Mouse (Mus musculus): ENCODE data around the gene Bglap. TPM values are rescaled to one million over a fixed set of nuclear protein-coding genes. Genes with fewer than 3 reads are reported as not detected.
"Not testable (repeated sequence)": the region's sequence is repeated elsewhere in the genome, so short reads cannot be mapped to it uniquely, and the experiment has no call there.

Gene Bglap
- polyA plus RNA-seq, 1 experiment = not detected

GRCm38 (mm10) chr3:88403522-88404230 is 19.4 kb upstream of the Bglap start:
- WGBS = 92% methylated on average over 10 of the region's 10 CpGs
- Histone ChIP-seq H3K4me3 (ENCODE audit: insufficient read depth, low read depth, low read length) (no peak overlapping the region), H3K4me1 (ENCODE audit: control insufficient read depth, insufficient read depth, low read length) (no peaks in the 10 kb centered on the region), H3K27ac (ENCODE audit: insufficient read depth, low read depth, low read length) (no peak overlapping the region)
- no peak for TF ChIP-seq CTCF (IDR thresholded peaks at IDR 0.05; ENCODE audit: insufficient read depth, low read depth, low read length)

- no peak overlapping the region for H3K27ac ChIP-seq (ENCODE audit: insufficient read depth, low read depth, low read length)
- peaks cover 7% of the 10 kb centered on the region; the same call in 1 of the 2 replicates for H3K4me1 ChIP-seq (ENCODE audit: control insufficient read depth, insufficient read depth, low read length)
- TF ChIP-seq CTCF (IDR thresholded peaks at IDR 0.05; ENCODE audit: insufficient read depth, low read depth, low read length) (no peak), POLR2A (IDR thresholded peaks at IDR 0.05; ENCODE audit: insufficient read depth, low read depth, low read length) (no peak)
- no peak overlapping the region for H3K4me3 ChIP-seq (ENCODE audit: insufficient read depth, low read depth, low read length)
- WGBS = 65% methylated on average over 2 of the region's 2 CpGs
Observed at GRCm38 (mm10) chr3:88398666-88399065, 14.4 kb upstream of the Bglap start.

- Histone ChIP-seq H3K27ac (ENCODE audit: insufficient read depth, low read depth, low read length) (no peak overlapping the region), H3K4me1 (ENCODE audit: control insufficient read depth, insufficient read depth, low read length) (peaks cover 7% of the 10 kb centered on the region; the same call in 1 of the 2 replicates), H3K4me3 (ENCODE audit: insufficient read depth, low read depth, low read length) (no peak overlapping the region)
- WGBS = 91% methylated on average over 8 of the region's 8 CpGs
- TF ChIP-seq POLR2A (IDR thresholded peaks at IDR 0.05; ENCODE audit: insufficient read depth, low read depth, low read length) (no peak), CTCF (IDR thresholded peaks at IDR 0.05; ENCODE audit: insufficient read depth, low read depth, low read length) (no peak)
Observed at GRCm38 (mm10) chr3:88395742-88396141, 11.5 kb upstream of the Bglap start.

GRCm38 (mm10) chr3:88395288-88395687 is 11.0 kb upstream of the Bglap start:
- no peak for TF ChIP-seq CTCF (IDR thresholded peaks at IDR 0.05; ENCODE audit: insufficient read depth, low read depth, low read length)
- no peak for TF ChIP-seq POLR2A (IDR thresholded peaks at IDR 0.05; ENCODE audit: insufficient read depth, low read depth, low read length)
- no peak overlapping the region for H3K27ac ChIP-seq (ENCODE audit: insufficient read depth, low read depth, low read length)
- no peak overlapping the region for H3K4me3 ChIP-seq (ENCODE audit: insufficient read depth, low read depth, low read length)
- peaks cover 7% of the 10 kb centered on the region; the same call in 1 of the 2 replicates for H3K4me1 ChIP-seq (ENCODE audit: control insufficient read depth, insufficient read depth, low read length)
- 95% methylated on average over 6 of the region's 6 CpGs for WGBS

- no peak for TF ChIP-seq POLR2A (IDR thresholded peaks at IDR 0.05; ENCODE audit: insufficient read depth, low read depth, low read length)
- no peak for TF ChIP-seq CTCF (IDR thresholded peaks at IDR 0.05; ENCODE audit: insufficient read depth, low read depth, low read length)
- no peak overlapping the region for H3K27ac ChIP-seq (ENCODE audit: insufficient read depth, low read depth, low read length)
- peaks cover 7% of the 10 kb centered on the region; the same call in 1 of the 2 replicates for H3K4me1 ChIP-seq (ENCODE audit: control insufficient read depth, insufficient read depth, low read length)
- WGBS = 78% methylated on average over 9 of the region's 9 CpGs
- no peak overlapping the region for H3K4me3 ChIP-seq (ENCODE audit: insufficient read depth, low read depth, low read length)
Observed at GRCm38 (mm10) chr3:88393776-88394375, 9.6 kb upstream of the Bglap start.

GRCm38 (mm10) chr3:88382383-88382782 is 1.9 kb downstream of the Bglap start:
- not testable (repeated sequence) for H3K4me3 ChIP-seq (ENCODE audit: insufficient read depth, low read depth, low read length)
- WGBS = 55% methylated on average over 3 of the region's 7 CpGs
- peaks cover 13% of the 10 kb centered on the region for H3K4me1 ChIP-seq (ENCODE audit: control insufficient read depth, insufficient read depth, low read length)

GRCm38 (mm10) chr3:88381389-88382315 is 2.6 kb downstream of the Bglap start:
- Histone ChIP-seq H3K27ac (ENCODE audit: insufficient read depth, low read depth, low read length) (peak overlapping the region; percentile 94), H3K4me1 (ENCODE audit: control insufficient read depth, insufficient read depth, low read length) (peaks cover 19% of the 10 kb centered on the region), H3K4me3 (ENCODE audit: insufficient read depth, low read depth, low read length) (peak overlapping the region; percentile 44)
- 6% methylated on average over 22 of the region's 22 CpGs for WGBS

More at GRCm38 (mm10) chr3:88382383-88382782, 1.9 kb downstream of the Bglap start:
- H3K27ac ChIP-seq (ENCODE audit: insufficient read depth, low read depth, low read length) = 0 out of 2 replicates have a peak overlapping the region, but pooled peaks have one; percentile 44

GRCm38 (mm10) chr3:88378599-88378998 is 5.7 kb downstream of the Bglap start, which contains the start of gene Bglap2:
TSS of gene Bglap2 (minus strand) at chr3:88378699.
- WGBS = 69% methylated on average over 5 of the region's 5 CpGs
- H3K4me3 ChIP-seq (ENCODE audit: insufficient read depth, low read depth, low read length); H3K27ac ChIP-seq (ENCODE audit: insufficient read depth, low read depth, low read length): not testable (repeated sequence)
- peaks cover 29% of the 10 kb centered on the region for H3K4me1 ChIP-seq (ENCODE audit: control insufficient read depth, insufficient read depth, low read length)

- Histone ChIP-seq H3K27ac (ENCODE audit: insufficient read depth, low read depth, low read length) (peak overlapping the region; percentile 20; the same call in 1 of the 2 replicates), H3K4me1 (ENCODE audit: control insufficient read depth, insufficient read depth, low read length) (peaks cover 21% of the 10 kb centered on the region)
- not testable (repeated sequence) for H3K4me3 ChIP-seq (ENCODE audit: insufficient read depth, low read depth, low read length)
- WGBS = 38% methylated on average over 7 of the region's 7 CpGs
Observed at GRCm38 (mm10) chr3:88376644-88377043, 7.6 kb downstream of the Bglap start.
